Mouse (Mus musculus) small intestine, adult 2 months (tissue): ENCODE results near the gene Neurl1a.

Source experiments
- CTCF ChIP-seq: fragments of 200-500 bp; IDR thresholded peaks from 2 replicates; pipeline ENCODE4 v1.5.1; 2012; ENCODE audit warnings: low read depth, mild to moderate bottlenecking, control low read depth, inconsistent platforms, low read length, moderate library complexity, mixed read lengths; ENCODE audit not compliant: insufficient replicate concordance, insufficient read length; ENCODE audit errors: extremely low read depth
- POLR2A ChIP-seq: fragments of 200-500 bp; IDR thresholded peaks from 2 replicates; pipeline ENCODE4 v1.6.1; 2012; ENCODE audit warnings: low read depth, mild to moderate bottlenecking, control low read depth, inconsistent platforms, low read length, moderate library complexity

DNA sequence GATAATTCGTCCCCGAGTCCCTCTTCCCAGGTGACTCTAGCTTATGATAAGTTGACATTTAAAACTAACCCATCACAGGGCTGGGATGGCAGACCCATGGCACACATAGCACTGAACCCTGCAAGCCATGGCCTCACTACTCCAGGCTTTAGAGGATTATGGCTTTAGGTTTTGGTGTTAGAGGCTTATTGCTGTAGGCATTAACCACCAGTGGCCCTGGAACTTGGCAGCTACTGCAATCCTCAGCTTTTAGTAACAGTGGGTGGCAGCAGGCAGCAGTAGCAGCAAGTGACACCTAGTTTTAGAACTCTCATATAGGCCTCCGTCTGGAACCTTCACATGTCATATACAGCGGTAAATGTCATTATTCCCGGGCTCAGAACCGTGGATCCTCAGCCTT, 26.0 kb downstream of the Neurl1a start:
- no peak for TF ChIP-seq POLR2A
- TF ChIP-seq CTCF: no peak
